Mouse (Mus musculus) macrophage (primary cell): ENCODE data around the gene Dab2ip. TPM values are rescaled to one million over a fixed set of nuclear protein-coding genes. Genes with fewer than 3 reads are reported as not detected.

Source experiments
- H3K27ac ChIP-seq: fragments of 350-480 bp; formaldehyde crosslinking; 2 replicates; pipeline ENCODE4 v1.9.0; 2021
- H3K36me3 ChIP-seq: fragments of 350-480 bp; formaldehyde crosslinking; 2 replicates; pipeline ENCODE4 v1.9.0; 2021; ENCODE audit errors: inconsistent target
- H3K4me3 ChIP-seq: fragments of 350-480 bp; formaldehyde crosslinking; 2 replicates; pipeline ENCODE4 v1.9.0; 2021; ENCODE audit errors: inconsistent target
- H3K79me2 ChIP-seq: fragments of 350-480 bp; formaldehyde crosslinking; 2 replicates; pipeline ENCODE4 v1.9.0; 2021; ENCODE audit errors: inconsistent target
- WGBS: methylation state at CpG from one replicate; pipeline ENCODE4 v1.1.7; 2026; ENCODE audit warnings: inconsistent platforms; ENCODE audit not compliant: missing documents; 5-methylcytosine and 5-hydroxymethylcytosine counted together
- polyA plus RNA-seq: library from polyadenylated mRNA; stranded (reverse); fragments of 250-400 nt; gene quantifications from 3 replicates; pipeline ENCODE4 v1.2.4, GENCODE M21; 2018; ENCODE audit warnings: inconsistent platforms

The Dab2ip gene
- polyA plus RNA-seq, 1 experiment from 2014 or later = 0.14 TPM

DNA sequence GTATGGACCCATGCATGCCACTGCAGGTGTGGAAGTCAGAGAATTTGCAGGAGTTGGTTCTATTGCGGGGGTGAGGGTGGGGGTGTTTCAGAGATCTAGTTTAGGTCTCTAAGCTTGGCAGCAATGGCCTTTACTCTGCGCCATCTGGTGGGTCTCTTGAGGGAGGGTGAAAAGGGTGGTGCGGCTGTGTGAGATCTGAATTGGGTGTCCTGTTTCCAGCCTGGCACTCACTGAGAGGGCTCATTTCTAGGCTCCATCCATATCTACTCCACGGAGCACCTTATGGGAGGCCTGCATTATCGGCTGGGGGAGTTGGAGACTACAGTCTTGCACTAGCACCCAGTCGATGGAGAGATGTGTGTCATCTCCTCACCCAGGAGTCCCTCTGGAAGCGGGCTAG is 60.9 kb downstream of the Dab2ip start:
- Histone ChIP-seq H3K4me3 (no peak overlapping the region), H3K79me2 (no peaks in the 10 kb centered on the region), H3K36me3 (no peaks in the 10 kb centered on the region), H3K27ac (no peak overlapping the region)
- WGBS = 92% methylated on average over 7 of the region's 7 CpGs

DNA sequence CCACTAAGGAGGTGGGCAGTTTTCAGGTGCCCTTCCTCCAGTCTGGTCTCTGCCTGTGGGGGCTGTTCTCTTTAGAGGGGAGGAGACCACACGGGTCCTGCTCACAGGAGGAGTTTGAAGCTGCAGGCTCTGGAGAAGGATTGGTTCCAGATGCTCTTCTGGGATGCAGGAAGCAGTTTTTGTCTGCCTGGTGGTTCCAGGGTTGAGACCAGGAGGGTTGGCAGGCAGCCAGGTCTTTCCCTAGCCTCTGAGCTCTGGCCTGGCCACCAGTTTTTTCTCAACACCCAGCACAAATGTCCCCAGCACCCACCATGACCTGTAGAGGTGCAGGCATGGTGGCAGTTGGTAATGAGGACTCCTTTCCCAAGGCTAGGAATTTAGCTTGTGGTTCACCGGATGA is 61.5 kb downstream of the Dab2ip start:
- Histone ChIP-seq H3K36me3 (no peaks in the 10 kb centered on the region), H3K4me3 (no peak overlapping the region), H3K27ac (no peak overlapping the region), H3K79me2 (no peaks in the 10 kb centered on the region)
- 87% methylated on average over 2 of the region's 2 CpGs for WGBS

DNA sequence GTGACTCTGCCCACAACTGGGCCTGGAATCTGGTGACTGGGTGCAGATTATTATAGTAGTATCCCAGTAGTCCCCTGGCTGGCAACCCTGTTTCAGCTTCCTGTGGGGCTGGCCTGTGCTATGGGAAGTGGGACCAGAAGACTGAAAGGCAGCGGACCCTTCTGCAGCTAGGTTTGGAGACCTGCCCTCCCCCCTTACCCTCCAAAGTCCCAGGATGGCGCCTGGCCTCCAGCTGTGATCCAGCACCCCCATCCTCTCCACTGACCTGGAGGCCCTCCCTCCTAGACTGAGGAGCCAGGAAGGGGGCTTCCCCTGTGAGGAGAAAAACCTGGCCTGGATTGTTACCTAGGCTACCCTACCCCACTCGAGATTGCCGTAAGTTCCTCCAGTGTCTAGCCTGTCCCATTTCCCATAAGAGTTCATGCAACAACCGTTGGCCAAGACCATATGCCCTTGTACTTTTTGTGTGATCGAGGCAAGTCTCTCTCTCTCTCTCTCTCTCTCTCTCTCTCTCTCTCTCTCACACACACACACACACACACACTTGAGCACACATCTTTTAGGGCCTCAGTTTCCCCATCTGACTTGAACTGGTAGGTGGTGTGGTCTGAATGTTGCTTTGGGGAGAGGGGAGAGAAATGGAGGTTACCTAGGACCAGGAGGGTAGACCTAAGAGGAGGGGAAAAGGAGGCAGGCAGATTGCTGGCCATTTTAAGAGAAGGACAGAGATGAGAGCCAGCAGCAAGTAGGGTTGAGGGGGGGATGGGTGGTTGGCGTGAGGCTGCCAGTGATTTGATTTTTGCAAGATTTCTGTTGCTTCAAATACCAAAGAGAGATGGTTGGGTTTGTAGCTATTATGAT is 62.5 kb downstream of the Dab2ip start:
- WGBS = 61% methylated on average over 7 of the region's 7 CpGs
- H3K79me2 ChIP-seq = no peaks in the 10 kb centered on the region
- no peaks in the 10 kb centered on the region for H3K36me3 ChIP-seq
- H3K4me3 ChIP-seq = no peak overlapping the region
- H3K27ac ChIP-seq = no peak overlapping the region

DNA sequence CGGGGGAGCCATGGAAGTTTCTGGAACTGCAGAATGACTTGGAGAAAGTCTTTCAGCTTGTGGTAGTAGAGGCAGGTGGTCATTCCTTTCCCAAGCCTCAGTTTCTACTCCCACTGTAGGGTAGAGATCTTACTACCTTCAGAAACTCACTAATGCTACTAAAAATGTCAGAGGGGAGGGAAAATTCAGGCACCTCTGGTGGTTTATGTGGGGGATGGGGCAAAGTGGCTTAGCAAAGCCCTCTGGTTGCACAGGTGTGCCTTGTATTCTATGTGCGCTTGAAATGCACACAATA is 63.1 kb downstream of the Dab2ip start:
- Histone ChIP-seq H3K36me3 (no peaks in the 10 kb centered on the region), H3K27ac (no peak overlapping the region), H3K79me2 (no peaks in the 10 kb centered on the region), H3K4me3 (no peak overlapping the region)
- WGBS = 93% methylated on average over 2 of the region's 2 CpGs

DNA sequence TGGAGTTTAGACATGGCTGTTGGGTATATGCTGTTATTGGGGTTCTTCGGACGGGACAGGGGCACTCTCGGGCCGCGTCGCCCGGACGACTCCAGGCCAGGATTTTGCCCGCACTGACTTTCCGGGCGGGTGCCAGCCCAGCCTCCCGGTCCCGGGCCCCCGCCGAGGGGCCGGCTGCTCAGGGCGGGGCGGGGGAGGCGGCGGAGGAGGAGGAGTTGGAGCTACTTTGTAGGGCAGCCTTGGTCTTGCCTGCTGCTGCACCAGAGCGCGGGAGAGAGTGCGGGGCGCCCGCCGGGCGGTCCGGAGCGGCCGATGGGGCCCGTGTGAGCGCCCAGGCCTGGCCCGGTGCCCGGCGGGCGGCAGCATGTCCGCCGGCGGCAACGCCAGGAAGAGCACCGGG is 63.7 kb downstream of the Dab2ip start:
- WGBS = 2% methylated on average over 38 of the region's 41 CpGs
- no peak overlapping the region for H3K27ac ChIP-seq
- no peaks in the 10 kb centered on the region for H3K79me2 ChIP-seq
- no peaks in the 10 kb centered on the region for H3K36me3 ChIP-seq
- H3K4me3 ChIP-seq = no peak overlapping the region

DNA sequence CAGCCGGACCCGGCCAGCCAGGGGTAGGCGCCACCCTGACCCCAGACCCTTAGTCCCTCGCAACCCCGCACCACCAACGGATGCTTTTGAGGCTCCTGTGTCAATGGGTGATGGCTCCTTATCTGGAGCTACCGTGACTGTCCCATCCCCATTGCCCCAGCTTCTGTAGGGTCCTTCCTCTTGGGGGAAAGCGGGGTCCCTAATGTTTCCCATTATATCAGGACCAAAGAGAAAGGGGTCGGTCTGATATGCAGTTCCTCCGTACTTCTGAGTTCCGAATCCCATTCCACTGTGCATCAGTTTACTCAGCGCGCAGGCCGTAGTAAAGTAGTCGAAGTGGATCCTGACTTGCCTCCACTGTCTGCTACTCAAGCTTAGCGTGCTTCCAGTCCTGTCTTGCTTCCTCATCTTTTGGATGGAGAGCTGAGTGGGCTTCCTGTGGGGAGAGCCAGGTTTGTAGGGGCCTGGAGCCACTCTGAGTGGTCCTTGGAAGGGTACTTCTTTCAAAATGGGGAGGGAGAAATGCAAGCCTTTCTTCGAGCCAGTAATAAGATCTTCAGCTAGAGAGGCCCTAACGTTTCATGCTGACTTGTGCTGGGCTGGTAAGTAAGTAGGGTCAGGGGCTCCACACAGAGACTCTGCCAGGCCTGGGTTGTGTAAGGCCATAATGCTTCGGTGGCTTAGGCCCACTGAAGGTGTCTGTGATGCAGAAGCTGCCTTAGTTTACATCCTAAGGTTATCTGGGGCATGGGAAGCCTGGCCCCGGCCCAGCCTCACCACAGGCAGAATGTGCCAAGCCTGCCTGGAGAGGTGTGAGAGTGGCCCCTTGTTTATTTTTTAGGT is 64.4 kb downstream of the Dab2ip start:
- no peaks in the 10 kb centered on the region for H3K36me3 ChIP-seq
- WGBS = 19% methylated on average over 20 of the region's 20 CpGs
- no peak overlapping the region for H3K27ac ChIP-seq
- no peaks in the 10 kb centered on the region for H3K79me2 ChIP-seq
- no peak overlapping the region for H3K4me3 ChIP-seq

DNA sequence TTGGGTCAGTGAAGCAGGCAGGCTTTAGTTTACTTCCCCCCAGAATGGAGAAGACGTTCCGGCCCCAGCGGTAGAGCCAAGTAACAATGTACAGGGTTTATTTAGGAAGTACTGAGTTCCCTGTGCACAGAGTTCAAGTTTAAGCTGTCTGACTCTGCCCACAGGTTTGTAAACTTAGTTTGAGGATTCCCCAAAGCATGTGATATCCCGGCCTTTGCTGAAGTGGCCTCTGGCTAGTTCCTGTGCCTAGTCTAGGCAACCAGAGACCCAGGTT is 65.0 kb downstream of the Dab2ip start:
- WGBS = 37% methylated on average over 4 of the region's 4 CpGs
- Histone ChIP-seq H3K36me3 (no peaks in the 10 kb centered on the region), H3K27ac (no peak overlapping the region), H3K79me2 (no peaks in the 10 kb centered on the region), H3K4me3 (no peak overlapping the region)

DNA sequence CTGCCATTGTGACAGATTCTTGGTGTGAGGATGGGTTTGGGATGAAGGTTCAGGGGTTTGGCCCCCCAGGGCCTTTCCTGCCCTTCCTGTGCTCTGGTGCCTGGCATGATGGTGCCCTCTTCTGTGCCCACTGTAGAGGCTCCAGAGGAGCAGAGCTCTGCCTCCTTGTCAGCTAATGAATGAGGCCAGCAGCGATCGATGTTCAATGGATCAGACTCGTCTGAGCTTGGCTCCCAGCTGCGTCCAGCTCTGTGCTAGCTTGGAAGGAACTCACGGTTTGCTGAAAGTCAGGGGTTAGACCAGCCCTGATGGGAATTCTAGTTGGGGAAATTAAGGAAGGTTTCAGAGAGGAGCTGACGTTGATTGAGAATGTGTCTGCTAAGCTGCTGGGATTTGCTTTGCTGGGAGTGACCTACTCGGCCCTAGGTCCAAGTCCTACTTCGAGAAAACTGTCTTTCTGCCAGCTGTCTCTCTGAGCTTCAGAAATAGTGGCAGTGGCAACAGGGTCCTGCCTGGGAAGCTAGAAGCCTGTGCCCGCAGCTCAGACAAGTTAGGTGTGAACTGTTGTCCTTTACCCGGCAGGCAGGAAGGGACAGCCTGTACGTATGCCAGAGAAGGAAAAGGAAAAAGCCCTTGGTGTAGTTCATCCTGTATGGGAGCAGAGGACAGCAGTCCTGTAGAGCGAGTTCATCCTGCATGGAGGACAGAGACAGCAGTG is 65.5 kb downstream of the Dab2ip start:
- no peaks in the 10 kb centered on the region for H3K79me2 ChIP-seq
- no peaks in the 10 kb centered on the region for H3K36me3 ChIP-seq
- 91% methylated on average over 12 of the region's 12 CpGs for WGBS
- H3K27ac ChIP-seq = no peak overlapping the region
- no peak overlapping the region for H3K4me3 ChIP-seq

DNA sequence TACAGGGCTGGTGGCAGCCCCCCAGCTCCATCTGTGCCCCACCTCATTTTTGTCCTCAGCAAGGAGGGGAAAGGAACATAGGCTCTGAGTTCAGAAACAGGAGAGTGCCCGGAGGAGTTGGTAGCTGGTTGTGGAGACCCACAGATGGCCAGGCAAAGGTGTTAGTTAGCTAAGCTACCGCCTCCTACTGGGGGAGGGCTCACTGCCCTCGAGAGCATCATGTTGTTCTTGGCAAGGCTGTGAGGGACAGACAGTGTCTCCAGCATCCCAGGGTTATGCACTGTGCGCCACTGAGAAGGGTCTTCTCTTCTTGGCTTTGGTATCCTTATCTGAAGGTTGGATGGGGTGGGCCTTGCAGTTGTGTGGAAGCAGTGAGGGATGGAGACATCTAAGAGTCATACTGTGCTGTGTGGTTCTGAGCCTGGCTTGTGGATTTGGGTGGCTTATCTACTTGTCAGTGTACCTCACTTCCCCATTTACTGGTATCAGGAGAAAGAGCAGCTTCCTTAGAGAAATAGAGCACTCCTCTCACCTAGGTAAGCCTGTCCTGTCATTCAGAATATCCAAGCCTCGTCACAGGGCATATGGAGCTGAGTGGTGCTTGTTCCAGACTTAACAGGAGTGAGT is 66.4 kb downstream of the Dab2ip start:
- no peaks in the 10 kb centered on the region for H3K36me3 ChIP-seq
- H3K4me3 ChIP-seq = no peak overlapping the region
- WGBS = 83% methylated on average over 5 of the region's 5 CpGs
- no peak overlapping the region for H3K27ac ChIP-seq
- H3K79me2 ChIP-seq = no peaks in the 10 kb centered on the region

DNA sequence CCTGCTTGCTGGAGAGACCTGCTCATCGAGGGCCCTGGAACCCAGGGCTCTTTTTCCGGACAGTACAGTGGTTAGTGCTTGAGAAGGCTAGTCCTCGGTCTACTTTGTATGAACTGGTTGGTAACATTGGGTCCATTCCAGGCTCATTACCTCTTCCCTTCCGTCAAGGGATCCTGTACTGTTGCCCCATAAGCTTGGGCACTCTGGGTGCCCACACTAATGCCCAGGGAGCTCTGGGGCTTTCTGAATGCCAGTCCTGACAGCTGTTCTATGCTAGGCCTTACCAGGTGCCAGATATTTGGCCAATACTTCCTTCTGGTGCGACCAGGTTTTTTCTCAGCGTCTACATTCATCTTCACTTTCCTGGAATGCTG is 66.9 kb downstream of the Dab2ip start:
- Histone ChIP-seq H3K27ac (no peak overlapping the region), H3K4me3 (no peak overlapping the region), H3K79me2 (no peaks in the 10 kb centered on the region), H3K36me3 (no peaks in the 10 kb centered on the region)
- 87% methylated on average over 6 of the region's 6 CpGs for WGBS

DNA sequence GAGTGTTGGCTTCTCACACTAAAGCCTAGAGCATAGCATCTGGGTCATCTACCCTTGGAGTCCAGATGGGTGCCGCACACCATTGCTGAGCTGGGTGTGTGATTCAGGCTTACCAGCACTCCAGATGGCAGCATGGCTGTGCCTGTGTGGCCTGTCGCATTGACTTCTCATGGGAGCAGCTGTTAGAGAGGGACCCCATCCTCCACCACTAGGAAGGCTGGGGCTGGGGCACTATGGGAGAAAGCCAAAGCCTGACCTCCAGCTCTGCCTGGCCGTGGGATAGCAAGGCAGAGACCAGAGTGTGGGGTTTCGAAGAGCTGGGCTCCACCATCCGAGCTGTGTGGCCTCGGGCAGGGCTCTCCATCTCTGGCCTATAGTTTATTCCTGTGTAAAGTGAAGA is 67.5 kb downstream of the Dab2ip start:
- WGBS = 97% methylated on average over 4 of the region's 6 CpGs
- Histone ChIP-seq H3K4me3 (no peak overlapping the region), H3K36me3 (no peaks in the 10 kb centered on the region), H3K27ac (no peak overlapping the region), H3K79me2 (no peaks in the 10 kb centered on the region)

DNA sequence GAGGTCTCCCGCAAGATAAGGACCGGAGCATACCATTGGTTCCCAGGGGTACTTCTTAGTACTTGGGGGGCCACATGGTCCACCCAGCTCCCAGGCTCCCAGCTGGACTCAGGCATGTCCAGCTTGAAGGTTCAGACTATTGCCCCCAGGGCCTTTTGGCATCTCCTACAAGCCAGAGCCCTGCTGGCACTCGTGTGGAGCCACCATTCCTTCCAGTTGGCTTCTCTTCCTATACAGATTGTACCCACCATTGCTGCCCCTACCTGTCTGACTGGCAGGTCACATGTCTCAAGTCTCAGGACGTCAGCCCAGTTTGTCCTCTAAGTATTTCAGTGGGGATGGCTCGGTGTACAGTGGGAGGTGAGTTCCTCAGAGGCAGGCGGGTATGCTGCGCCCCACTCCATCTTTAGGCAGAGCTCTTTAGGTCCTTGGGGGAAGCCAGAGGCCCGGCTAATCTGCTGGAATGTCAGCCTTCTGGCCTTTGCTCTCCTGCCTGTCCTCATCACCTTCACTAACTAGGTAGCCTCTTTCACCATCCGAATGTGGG is 68.2 kb downstream of the Dab2ip start:
- H3K36me3 ChIP-seq = no peaks in the 10 kb centered on the region
- no peak overlapping the region for H3K27ac ChIP-seq
- H3K4me3 ChIP-seq = no peak overlapping the region
- WGBS = 92% methylated on average over 8 of the region's 9 CpGs
- no peaks in the 10 kb centered on the region for H3K79me2 ChIP-seq

DNA sequence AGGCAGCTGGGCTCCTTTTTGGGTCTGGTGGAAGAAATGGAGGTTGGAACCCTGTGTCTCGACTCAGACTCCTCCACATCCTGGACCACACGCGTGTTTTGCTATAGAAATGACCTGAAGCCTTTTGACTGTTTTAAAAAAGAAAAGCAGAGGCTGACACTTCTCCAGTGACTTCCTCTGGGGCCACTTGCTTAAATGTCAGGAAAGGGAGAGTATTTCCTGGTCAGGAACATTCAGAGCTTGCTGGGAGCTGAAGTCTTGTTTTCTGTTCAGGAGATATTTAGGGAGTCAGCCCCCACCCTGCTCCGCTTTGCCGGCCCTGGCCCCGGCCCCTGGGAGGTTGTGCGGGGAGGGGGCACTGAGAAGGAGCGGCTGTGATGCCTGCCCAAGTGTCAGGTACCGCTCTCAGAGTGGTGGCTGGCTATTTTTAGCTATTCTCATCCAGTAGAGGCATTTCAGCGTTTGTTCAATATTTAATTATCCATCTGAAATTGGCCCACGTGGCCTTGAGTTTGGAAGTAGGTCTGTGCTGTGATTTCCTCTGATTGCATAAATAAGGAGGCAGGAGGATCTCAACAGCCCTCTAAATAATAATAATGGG is 69.3 kb downstream of the Dab2ip start:
- no peaks in the 10 kb centered on the region for H3K36me3 ChIP-seq
- H3K79me2 ChIP-seq = no peaks in the 10 kb centered on the region
- no peak overlapping the region for H3K27ac ChIP-seq
- H3K4me3 ChIP-seq = no peak overlapping the region
- WGBS = 86% methylated on average over 11 of the region's 11 CpGs

DNA sequence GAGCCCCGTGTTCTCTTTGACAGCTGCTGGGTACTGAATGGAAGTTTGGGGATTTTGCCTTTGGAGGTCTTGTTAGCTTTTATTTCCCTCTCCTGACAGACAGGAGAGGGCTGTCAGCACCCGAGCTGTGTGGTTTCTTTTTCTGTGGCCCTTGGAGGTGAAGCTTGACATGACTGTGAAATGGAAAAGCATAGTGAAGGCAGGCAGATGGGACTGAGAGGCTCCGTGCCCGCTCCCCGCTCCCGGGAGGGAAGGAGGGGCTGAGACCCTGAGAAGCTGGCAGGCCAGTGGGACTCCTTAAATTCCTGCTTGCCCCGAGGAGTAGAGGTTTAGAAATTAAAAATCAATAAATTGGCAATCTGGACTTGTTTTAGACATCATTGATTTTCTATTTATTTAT is 70.0 kb downstream of the Dab2ip start:
- Histone ChIP-seq H3K79me2 (no peaks in the 10 kb centered on the region), H3K27ac (no peak overlapping the region), H3K36me3 (no peaks in the 10 kb centered on the region), H3K4me3 (no peak overlapping the region)
- 91% methylated on average over 7 of the region's 7 CpGs for WGBS
